Mouse (Mus musculus) heart, embryonic 12.5 days (tissue): ENCODE data around the gene Fam219a. TPM values are rescaled to one million over a fixed set of nuclear protein-coding genes. Genes with fewer than 3 reads are reported as not detected.

ENCODE experiments used
- ATAC-seq: fragments of 200-750 bp; cut with Nextera tagmentation; 2 replicates; pipeline ENCODE4 v1.8.0; 2017; ENCODE audit warnings: moderate TSS enrichment, moderate library complexity; ENCODE audit not compliant: insufficient number of reproducible peaks, low FRiP score
- H3K27ac ChIP-seq: fragments of 300-500 bp; sonication (generic); 2 replicates; pipeline ENCODE4 v1.5.1; 2016; ENCODE audit warnings: mild to moderate bottlenecking, moderate library complexity; ENCODE audit not compliant: poor library complexity, severe bottlenecking
- H3K27me3 ChIP-seq: fragments of 300-500 bp; sonication (generic); replicated peaks from 2 replicates; pipeline ENCODE4 v1.6.1; 2016; ENCODE audit warnings: mild to moderate bottlenecking, moderate library complexity
- H3K36me3 ChIP-seq: fragments of 300-500 bp; sonication (generic); 2 replicates; pipeline ENCODE4 v1.6.1; 2016; ENCODE audit warnings: mild to moderate bottlenecking, moderate library complexity
- H3K4me1 ChIP-seq: fragments of 300-500 bp; sonication (generic); replicated peaks from 2 replicates; pipeline ENCODE4 v1.6.1; 2016; ENCODE audit warnings: mild to moderate bottlenecking
- H3K4me2 ChIP-seq: fragments of 300-500 bp; sonication (generic); 2 replicates; pipeline ENCODE4 v1.6.1; 2016; ENCODE audit warnings: mild to moderate bottlenecking, moderate library complexity
- H3K4me3 ChIP-seq: fragments of 300-500 bp; sonication (generic); 2 replicates; pipeline ENCODE4 v1.5.1; 2016; ENCODE audit warnings: mild to moderate bottlenecking
- H3K9ac ChIP-seq: fragments of 300-500 bp; sonication (generic); 2 replicates; pipeline ENCODE4 v1.6.1; 2016; ENCODE audit warnings: mild to moderate bottlenecking, moderate library complexity
- H3K9me3 ChIP-seq: fragments of 300-500 bp; sonication (generic); replicated peaks from 2 replicates; pipeline ENCODE4 v1.6.1; 2016; ENCODE audit warnings: mild to moderate bottlenecking, moderate library complexity
- WGBS: fragments of 180-500 bp; shearing (Covaris S2); methylation state at CpG from one replicate; pipeline ENCODE4 v1.1.7; 2016; 5-methylcytosine and 5-hydroxymethylcytosine counted together
- polyA plus RNA-seq: library from polyadenylated mRNA; unstranded; fragments of >200 nt; fragmentation: Nextera tagmentation; extraction: Ambion mirVana; gene quantifications from 2 replicates; pipeline ENCODE4 v1.2.1, GENCODE M21; 2016

Fam219a gene
- polyA plus RNA-seq, 1 experiment from 2014 or later: 2.6 TPM

DNA sequence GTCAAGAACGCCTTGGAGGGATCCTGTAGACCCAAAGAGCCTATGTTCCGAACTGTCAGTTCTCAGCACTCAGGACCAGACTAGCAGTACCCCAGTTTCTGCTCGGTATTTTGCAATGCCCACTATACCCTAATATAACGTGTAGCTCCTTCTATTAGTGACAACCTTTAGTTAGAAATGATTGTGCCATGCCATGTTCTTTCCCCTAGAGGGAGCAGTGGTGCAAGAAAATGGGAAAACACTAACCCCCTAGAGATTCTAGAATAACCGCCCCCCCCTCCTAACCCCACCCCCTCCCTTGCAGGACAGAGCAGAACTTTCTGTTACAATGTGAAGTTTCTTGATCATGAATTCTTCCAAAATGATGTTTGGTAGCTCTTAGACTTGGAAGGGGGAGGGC, 65.0 kb downstream of the Fam219a start:
- peaks cover 29% of the 10 kb centered on the region for H3K4me1 ChIP-seq
- H3K36me3 ChIP-seq: no peaks in the 10 kb centered on the region
- H3K9me3 ChIP-seq: no peaks in the 10 kb centered on the region
- 69% methylated on average over 5 of the region's 5 CpGs for WGBS
- no peak overlapping the region for H3K4me2 ChIP-seq
- H3K4me3 ChIP-seq: no peak overlapping the region
- no peak overlapping the region for H3K27ac ChIP-seq
- no peak for ATAC-seq
- H3K27me3 ChIP-seq: peaks cover 56% of the 10 kb centered on the region
- H3K9ac ChIP-seq: no peak overlapping the region

DNA sequence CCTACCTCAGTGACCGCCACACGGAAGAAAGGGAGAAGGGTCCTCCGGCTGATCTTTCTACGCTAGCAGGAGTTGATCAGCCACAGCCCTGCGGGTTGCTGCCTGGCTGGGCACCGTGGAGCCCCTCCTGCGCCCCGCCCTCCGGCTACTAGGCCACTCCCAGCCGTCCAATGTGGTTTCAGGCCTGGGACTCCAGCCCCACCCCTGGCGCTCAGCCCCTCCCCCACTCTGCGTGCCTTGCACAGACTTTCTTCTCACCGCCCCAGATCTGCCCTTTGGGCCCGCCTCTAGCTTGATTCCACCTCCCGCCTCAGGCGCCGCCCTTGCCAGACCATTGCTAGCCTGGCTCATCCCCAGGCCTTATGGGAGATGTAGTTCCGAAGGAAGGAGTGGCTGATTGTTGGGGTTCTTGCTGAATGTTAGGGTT, 66.3 kb downstream of the Fam219a start, which contains the start of gene AI464131:
AI464131 (minus strand) TSS at position 91 of the 427 bp plus-strand sequence.
- Histone ChIP-seq H3K4me2 (peak within 1 kb of the TSS; percentile 82), H3K27me3 (peaks cover 56% of the 10 kb centered on the region), H3K9ac (peak within 1 kb of the TSS; percentile 61; the same call in 1 of the 2 replicates), H3K4me1 (peaks cover 42% of the 10 kb centered on the region), H3K36me3 (no peaks in the 10 kb centered on the region), H3K27ac (no peak within 1 kb of the TSS), H3K9me3 (no peaks in the 10 kb centered on the region), H3K4me3 (peak within 1 kb of the TSS; percentile 48)
- peak; percentile 96 for ATAC-seq
- WGBS: under 1% methylated on average over 18 of the region's 18 CpGs

DNA sequence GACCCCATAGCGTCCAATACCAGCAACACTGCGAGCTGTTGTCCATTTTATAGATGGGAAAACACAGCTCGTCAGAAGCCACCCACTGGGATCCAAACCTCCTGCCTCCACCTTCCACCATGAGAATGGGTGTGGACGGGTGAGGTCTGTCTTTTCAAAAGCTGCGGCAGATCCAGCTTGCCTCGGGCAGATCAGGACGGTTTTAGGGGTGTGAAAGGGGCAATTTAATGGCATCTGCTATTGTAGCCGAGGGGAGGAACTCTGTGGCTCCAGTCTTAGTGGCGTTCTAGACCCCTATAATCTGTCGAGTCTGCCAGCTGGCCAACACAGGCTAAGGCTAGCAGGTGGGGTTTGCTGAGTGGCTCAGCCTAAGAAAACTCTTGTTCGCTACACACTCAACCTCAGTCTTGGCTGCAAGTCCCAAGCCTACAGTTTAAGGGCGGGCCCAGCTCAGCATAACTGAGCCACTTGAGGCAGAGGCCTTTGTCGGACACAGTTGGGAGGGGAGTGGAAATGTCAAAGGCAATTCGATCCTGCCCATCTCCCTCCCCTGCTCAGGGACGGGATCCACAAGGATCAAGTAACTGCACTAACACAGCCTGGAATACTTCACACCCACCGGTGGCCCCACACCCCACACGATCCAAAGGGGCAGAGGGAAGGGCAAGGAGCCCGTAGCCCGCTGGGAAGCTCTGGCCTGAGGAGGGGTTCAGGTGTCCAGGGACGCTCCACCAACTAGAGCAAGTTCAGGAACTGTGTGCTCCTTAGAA, 67.0 kb downstream of the Fam219a start:
- Histone ChIP-seq H3K27me3 (peaks cover 61% of the 10 kb centered on the region), H3K4me1 (peaks cover 45% of the 10 kb centered on the region), H3K9me3 (no peaks in the 10 kb centered on the region), H3K27ac (no peak overlapping the region), H3K4me2 (peak overlapping the region; percentile 82), H3K4me3 (peak overlapping the region; percentile 48), H3K9ac (peak overlapping the region; percentile 61; the same call in 1 of the 2 replicates), H3K36me3 (no peaks in the 10 kb centered on the region)
- 16% methylated on average over 20 of the region's 20 CpGs for WGBS
- peak; percentile 26; the same call in 1 of the 2 replicates for ATAC-seq

DNA sequence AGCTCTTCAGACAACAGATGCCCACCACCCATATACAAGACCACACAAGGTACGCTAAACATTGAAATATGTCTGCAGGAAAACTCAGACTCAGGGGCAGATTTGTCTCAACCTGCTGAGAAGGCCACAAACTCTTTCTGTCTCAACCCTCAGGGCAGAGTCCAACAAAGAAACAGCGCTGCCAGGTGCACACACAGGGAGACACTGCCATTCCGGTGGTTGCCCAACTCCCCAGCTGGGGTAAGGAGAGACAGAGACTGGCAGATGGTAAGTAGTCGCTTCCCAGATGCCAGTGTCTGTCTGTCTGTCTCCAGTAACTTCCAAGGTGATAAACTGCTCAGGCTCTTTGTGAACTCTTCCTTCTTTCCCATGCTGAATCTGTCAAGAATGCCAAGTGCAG, 68.6 kb downstream of the Fam219a start:
- Histone ChIP-seq H3K27me3 (peaks cover 72% of the 10 kb centered on the region), H3K4me2 (no peak overlapping the region), H3K4me1 (peaks cover 32% of the 10 kb centered on the region), H3K9ac (no peak overlapping the region), H3K4me3 (no peak overlapping the region), H3K36me3 (no peaks in the 10 kb centered on the region), H3K9me3 (no peaks in the 10 kb centered on the region), H3K27ac (no peak overlapping the region)
- 71% methylated on average over 4 of the region's 4 CpGs for WGBS
- ATAC-seq: no peak

DNA sequence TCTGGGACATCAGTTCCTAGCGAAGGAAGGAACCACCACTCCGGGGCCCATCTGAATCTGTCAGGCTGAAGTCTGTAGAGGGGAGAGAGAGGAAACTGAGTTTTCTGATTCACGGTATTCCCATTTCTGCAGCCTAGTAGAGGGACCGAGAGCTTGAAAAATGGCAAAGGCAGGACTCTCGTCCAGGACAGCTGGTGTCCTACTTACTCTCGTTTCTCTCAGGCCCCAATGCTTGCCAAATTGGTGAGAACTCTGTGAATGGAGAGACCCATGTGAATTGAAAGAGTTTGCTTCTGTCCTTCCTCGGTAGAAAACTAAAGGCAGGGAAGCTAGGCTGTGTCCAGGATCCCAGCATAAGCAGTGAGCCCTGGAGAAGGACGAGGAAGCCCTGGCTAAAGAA, 69.7 kb downstream of the Fam219a start:
- Histone ChIP-seq H3K9ac (no peak overlapping the region), H3K4me2 (peak overlapping the region; percentile 77; the same call in 1 of the 2 replicates), H3K27ac (no peak overlapping the region), H3K4me1 (peaks cover 32% of the 10 kb centered on the region), H3K27me3 (peaks cover 75% of the 10 kb centered on the region), H3K36me3 (no peaks in the 10 kb centered on the region), H3K9me3 (no peaks in the 10 kb centered on the region), H3K4me3 (no peak overlapping the region)
- no peak for ATAC-seq
- WGBS: 59% methylated on average over 8 of the region's 8 CpGs

DNA sequence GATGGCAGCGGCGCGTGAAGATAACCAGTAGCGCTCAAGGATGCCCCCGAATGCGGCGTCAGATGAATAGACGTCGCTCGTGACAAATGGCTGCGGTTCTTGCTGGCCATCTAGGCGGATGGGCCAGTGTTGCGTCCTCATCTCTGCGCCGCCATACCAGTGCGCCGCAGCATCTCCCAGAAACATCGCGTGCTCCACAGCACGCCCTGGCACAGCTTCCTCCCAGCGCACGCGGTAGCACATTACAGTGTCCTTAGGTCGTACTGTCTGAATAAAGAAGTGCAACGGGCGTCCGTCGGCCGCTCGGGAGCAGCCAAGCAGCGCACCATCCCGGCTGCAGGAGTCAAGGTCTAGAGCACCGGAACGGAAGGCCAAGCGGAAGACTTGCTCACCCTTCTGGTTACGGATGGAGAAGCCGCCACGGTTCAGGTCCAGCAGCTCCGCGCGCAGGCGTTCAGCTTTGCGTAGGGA, 70.4 kb downstream of the Fam219a start:
- 3% methylated on average over 43 of the region's 43 CpGs for WGBS
- H3K4me1 ChIP-seq: peaks cover 32% of the 10 kb centered on the region

DNA sequence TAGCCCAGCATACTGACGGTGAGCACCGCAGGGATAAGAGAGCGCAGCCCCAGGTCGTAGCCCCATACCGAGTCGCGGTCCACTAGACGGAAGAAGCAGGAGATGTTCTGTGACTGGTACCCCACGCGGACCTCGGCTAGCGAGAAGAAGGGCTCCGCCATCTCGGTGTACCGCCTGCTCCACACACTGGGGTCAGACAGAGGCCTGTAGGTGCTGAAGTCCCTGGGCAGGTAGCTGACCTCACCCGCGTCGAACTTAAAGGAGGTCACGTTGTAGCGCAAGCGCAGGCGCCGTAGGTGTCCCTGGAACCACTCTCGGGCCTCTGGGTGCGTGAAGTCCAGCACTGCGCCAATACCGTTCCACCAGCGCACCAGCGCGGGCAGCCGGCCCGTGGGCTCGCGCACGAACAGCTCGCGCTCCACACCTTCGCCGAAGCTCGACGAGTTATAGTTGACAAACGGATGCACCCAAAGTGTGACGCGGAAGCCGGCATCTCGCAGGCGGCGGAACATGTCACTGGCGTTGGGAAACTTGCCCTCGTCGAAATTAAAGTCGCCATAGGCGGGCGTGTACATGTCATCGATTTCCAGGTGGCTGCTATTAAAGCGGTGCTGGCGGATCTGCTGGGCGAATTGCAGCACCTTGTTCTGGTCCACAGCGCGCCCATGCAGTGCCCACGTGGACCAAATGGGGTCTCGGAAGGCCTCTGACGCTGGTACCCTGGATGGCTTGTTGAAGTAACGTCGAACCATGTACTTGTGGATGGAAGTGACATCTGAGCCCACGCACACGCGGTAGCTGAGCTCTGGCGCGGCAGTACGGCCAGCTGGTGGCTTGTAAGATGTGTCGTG, 71.1 kb downstream of the Fam219a start:
- no peak overlapping the region; the same call in 1 of the 2 replicates for H3K9ac ChIP-seq
- WGBS: 6% methylated on average over 72 of the region's 72 CpGs
- H3K9me3 ChIP-seq: no peaks in the 10 kb centered on the region
- peak overlapping the region; percentile 77 for H3K4me2 ChIP-seq
- peak overlapping the region; percentile 47 for H3K4me3 ChIP-seq
- peaks cover 32% of the 10 kb centered on the region for H3K4me1 ChIP-seq
- no peaks in the 10 kb centered on the region for H3K36me3 ChIP-seq
- no peak for ATAC-seq
- no peak overlapping the region for H3K27ac ChIP-seq
- H3K27me3 ChIP-seq: peaks cover 85% of the 10 kb centered on the region

More for the DNA sequence above, 70.4 kb downstream of the Fam219a start:
- Histone ChIP-seq H3K4me2 (peak overlapping the region; percentile 77), H3K27me3 (peaks cover 78% of the 10 kb centered on the region), H3K27ac (no peak overlapping the region), H3K9ac (0 out of 2 replicates have a peak overlapping the region, but pooled peaks have one; percentile 11), H3K4me3 (peak overlapping the region; percentile 47), H3K9me3 (no peaks in the 10 kb centered on the region), H3K36me3 (no peaks in the 10 kb centered on the region)
- no peak for ATAC-seq

DNA sequence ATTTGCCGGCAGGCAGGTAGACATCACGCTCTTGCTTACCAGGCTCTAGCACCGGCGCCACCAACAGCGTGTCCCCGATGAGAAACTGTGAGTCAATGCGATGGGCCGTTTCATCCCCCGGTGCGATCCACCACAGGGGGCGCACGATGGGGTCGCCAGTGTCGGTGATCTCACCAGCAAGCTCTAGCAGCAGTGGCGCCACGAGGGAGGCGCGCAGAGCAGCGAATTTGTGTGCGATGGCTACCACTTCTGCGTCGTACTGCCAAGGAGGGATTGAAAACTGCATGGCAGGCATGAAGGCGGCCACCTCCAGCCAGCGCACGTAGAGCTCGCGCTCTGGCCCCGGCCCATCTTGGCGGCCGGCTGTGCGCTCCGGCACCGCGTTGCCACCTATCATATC, 71.8 kb downstream of the Fam219a start:
- Histone ChIP-seq H3K4me1 (peaks cover 28% of the 10 kb centered on the region), H3K36me3 (no peaks in the 10 kb centered on the region), H3K27me3 (peaks cover 85% of the 10 kb centered on the region), H3K9ac (no peak overlapping the region; the same call in 1 of the 2 replicates), H3K9me3 (no peaks in the 10 kb centered on the region), H3K4me3 (peak overlapping the region; percentile 47), H3K4me2 (peak overlapping the region; percentile 77), H3K27ac (no peak overlapping the region)
- ATAC-seq: no peak
- 3% methylated on average over 34 of the region's 34 CpGs for WGBS

DNA sequence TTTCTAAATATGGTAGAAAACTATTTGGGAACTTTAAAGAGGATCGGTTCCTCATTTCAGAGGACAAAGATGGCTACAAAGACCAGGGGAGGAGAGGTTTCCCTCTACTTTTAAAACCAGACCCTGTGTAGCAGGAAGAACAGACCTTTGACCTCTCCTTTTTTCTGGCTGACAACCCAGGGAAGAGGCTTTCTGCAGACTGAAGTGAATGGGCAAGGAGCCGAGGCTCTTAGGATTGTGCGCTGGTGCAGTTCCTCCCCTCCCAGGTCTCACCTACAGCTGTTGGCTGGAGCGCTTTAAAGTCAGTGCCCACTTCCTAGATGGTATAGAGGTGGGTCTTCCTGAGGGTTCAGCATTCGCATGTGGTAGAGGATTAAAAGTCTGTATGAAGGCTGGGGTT, 72.3 kb downstream of the Fam219a start:
- no peak overlapping the region for H3K9ac ChIP-seq
- ATAC-seq: no peak
- H3K4me2 ChIP-seq: peak overlapping the region; percentile 77; the same call in 1 of the 2 replicates
- no peaks in the 10 kb centered on the region for H3K36me3 ChIP-seq
- H3K9me3 ChIP-seq: no peaks in the 10 kb centered on the region
- H3K4me1 ChIP-seq: peaks cover 22% of the 10 kb centered on the region
- no peak overlapping the region for H3K4me3 ChIP-seq
- no peak overlapping the region for H3K27ac ChIP-seq
- peaks cover 82% of the 10 kb centered on the region for H3K27me3 ChIP-seq
- WGBS: 61% methylated on average over 5 of the region's 5 CpGs

DNA sequence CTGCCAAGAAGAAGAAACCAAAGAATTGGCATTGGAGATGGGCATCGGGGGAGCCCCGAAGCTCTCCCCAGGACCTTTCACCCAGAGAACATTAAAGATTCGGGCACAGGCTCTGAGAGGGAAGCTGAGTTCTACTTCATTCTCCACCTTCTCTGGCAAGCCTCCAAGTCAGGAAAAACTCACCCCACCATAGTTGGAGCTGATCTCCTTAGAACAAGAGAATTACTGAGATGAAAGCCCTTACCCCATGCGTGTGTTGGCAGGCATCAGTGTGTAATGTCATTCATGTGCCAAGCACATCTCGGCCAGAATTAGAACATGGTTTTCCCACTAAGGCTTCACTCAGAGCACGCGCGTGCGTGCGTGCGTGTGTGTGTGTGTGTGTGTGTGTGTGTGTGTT, 73.5 kb downstream of the Fam219a start:
- 82% methylated on average over 11 of the region's 11 CpGs for WGBS
- peaks cover 70% of the 10 kb centered on the region for H3K27me3 ChIP-seq
- H3K9ac ChIP-seq: no peak overlapping the region
- H3K4me2 ChIP-seq: no peak overlapping the region
- H3K4me3 ChIP-seq: no peak overlapping the region
- no peak for ATAC-seq
- no peak overlapping the region for H3K27ac ChIP-seq
- no peaks in the 10 kb centered on the region for H3K36me3 ChIP-seq
- no peaks in the 10 kb centered on the region for H3K9me3 ChIP-seq
- H3K4me1 ChIP-seq: peaks cover 20% of the 10 kb centered on the region

DNA sequence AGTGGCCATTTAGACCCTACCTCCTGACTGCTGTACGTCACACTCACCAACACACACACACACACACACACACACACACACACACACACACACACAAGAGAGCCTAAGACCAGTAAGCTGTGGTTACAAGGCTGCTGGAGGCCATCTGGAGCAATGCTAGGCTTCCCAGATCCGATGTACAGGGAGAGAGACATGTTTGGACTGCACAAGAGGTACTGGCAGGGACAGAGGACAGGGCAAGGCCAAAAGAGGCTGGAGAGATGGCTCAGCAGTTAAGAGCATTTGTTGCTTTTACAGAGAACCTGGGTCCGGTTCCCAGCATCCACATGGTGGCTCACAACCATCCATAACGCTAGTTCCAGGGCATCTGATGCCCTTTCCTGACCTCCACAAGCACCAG, 74.3 kb downstream of the Fam219a start:
- no peak for ATAC-seq
- Histone ChIP-seq H3K4me2 (no peak overlapping the region), H3K27me3 (peaks cover 62% of the 10 kb centered on the region), H3K27ac (no peak overlapping the region), H3K4me3 (no peak overlapping the region), H3K4me1 (peaks cover 20% of the 10 kb centered on the region), H3K9ac (no peak overlapping the region), H3K36me3 (no peaks in the 10 kb centered on the region), H3K9me3 (no peaks in the 10 kb centered on the region)
- WGBS: 62% methylated on average over 4 of the region's 4 CpGs
